Mouse (Mus musculus) hindbrain, embryonic 15.5 days (tissue): ENCODE measurements around the gene Foxd1. TPM values are rescaled to one million over a fixed set of nuclear protein-coding genes. Genes with fewer than 3 reads are reported as not detected.

Experiments
- ATAC-seq: fragments of 200-750 bp; cut with Nextera tagmentation; 2 replicates; pipeline ENCODE4 v1.8.0; 2017; ENCODE audit warnings: low read depth, moderate number of reproducible peaks, moderate TSS enrichment; ENCODE audit not compliant: low FRiP score
- H3K27ac ChIP-seq: fragments of 300-500 bp; sonication (generic); replicated peaks from 2 replicates; pipeline ENCODE4 v1.5.1; 2015; ENCODE audit warnings: mild to moderate bottlenecking, inconsistent platforms
- H3K27me3 ChIP-seq: fragments of 300-500 bp; sonication (generic); 2 replicates; pipeline ENCODE4 v1.6.1; 2015; ENCODE audit warnings: control low read depth, inconsistent platforms
- H3K36me3 ChIP-seq: fragments of 300-500 bp; sonication (generic); 2 replicates; pipeline ENCODE4 v1.6.1; 2015; ENCODE audit warnings: control low read depth, inconsistent platforms
- H3K4me1 ChIP-seq: fragments of 300-500 bp; sonication (generic); replicated peaks from 2 replicates; pipeline ENCODE4 v1.6.1; 2015; ENCODE audit warnings: control low read depth, inconsistent platforms
- H3K4me2 ChIP-seq: fragments of 300-500 bp; sonication (generic); 2 replicates; pipeline ENCODE4 v1.6.1; 2015; ENCODE audit warnings: moderate library complexity, mild to moderate bottlenecking, inconsistent platforms
- H3K4me3 ChIP-seq: fragments of 300-500 bp; sonication (generic); 2 replicates; pipeline ENCODE4 v1.5.1; 2015; ENCODE audit warnings: mild to moderate bottlenecking, inconsistent platforms
- H3K9ac ChIP-seq: fragments of 300-500 bp; sonication (generic); 2 replicates; pipeline ENCODE4 v1.6.1; 2015; ENCODE audit warnings: inconsistent platforms
- H3K9me3 ChIP-seq: fragments of 300-500 bp; sonication (generic); 2 replicates; pipeline ENCODE4 v1.6.1; 2016; ENCODE audit warnings: control low read depth, inconsistent platforms
- WGBS: fragments of 180-500 bp; shearing (Covaris S2); methylation state at CpG from one replicate; pipeline ENCODE4 v1.1.7; 2015; 5-methylcytosine and 5-hydroxymethylcytosine counted together
- polyA plus RNA-seq: library from polyadenylated mRNA; unstranded; fragments of >200 nt; fragmentation: Nextera tagmentation; extraction: Ambion mirVana; gene quantifications from 2 replicates; pipeline ENCODE4 v1.2.1, GENCODE M21; 2015

Foxd1 gene
- polyA plus RNA-seq, 1 experiment from 2014 or later: 1.1 TPM

GRCm38 (mm10) chr13:98369046-98369445 is 15.0 kb downstream of the Foxd1 start:
- Histone ChIP-seq H3K4me2 (no peak overlapping the region), H3K27ac (no peak overlapping the region), H3K36me3 (no peaks in the 10 kb centered on the region), H3K4me1 (peaks cover 8% of the 10 kb centered on the region), H3K9ac (no peak overlapping the region), H3K4me3 (no peak overlapping the region), H3K9me3 (no peaks in the 10 kb centered on the region), H3K27me3 (peaks cover 83% of the 10 kb centered on the region)
- 16% methylated on average over 6 of the region's 6 CpGs for WGBS
- no peak for ATAC-seq

GRCm38 (mm10) chr13:98374560-98374959 is 20.5 kb downstream of the Foxd1 start:
- Histone ChIP-seq H3K9ac (no peak overlapping the region), H3K4me1 (no peaks in the 10 kb centered on the region), H3K27me3 (peaks cover 41% of the 10 kb centered on the region), H3K4me2 (no peak overlapping the region), H3K27ac (no peak overlapping the region), H3K36me3 (no peaks in the 10 kb centered on the region), H3K9me3 (no peaks in the 10 kb centered on the region), H3K4me3 (no peak overlapping the region)
- ATAC-seq: no peak
- 70% methylated on average over 8 of the region's 8 CpGs for WGBS

- no peak overlapping the region for H3K27ac ChIP-seq
- no peak overlapping the region for H3K4me2 ChIP-seq
- no peak overlapping the region for H3K9ac ChIP-seq
- H3K9me3 ChIP-seq: no peaks in the 10 kb centered on the region
- H3K4me1 ChIP-seq: no peaks in the 10 kb centered on the region
- H3K27me3 ChIP-seq: peaks cover 37% of the 10 kb centered on the region
- H3K4me3 ChIP-seq: no peak overlapping the region
- ATAC-seq: no peak
- WGBS: 63% methylated on average over 3 of the region's 3 CpGs
- no peaks in the 10 kb centered on the region for H3K36me3 ChIP-seq
Measured at GRCm38 (mm10) chr13:98374979-98375378, 20.9 kb downstream of the Foxd1 start.

GRCm38 (mm10) chr13:98377746-98378145 is 23.7 kb downstream of the Foxd1 start:
- H3K9me3 ChIP-seq: no peaks in the 10 kb centered on the region
- H3K27me3 ChIP-seq: peaks cover 17% of the 10 kb centered on the region
- no peaks in the 10 kb centered on the region for H3K36me3 ChIP-seq
- H3K4me2 ChIP-seq: no peak overlapping the region
- H3K4me3 ChIP-seq: no peak overlapping the region
- H3K9ac ChIP-seq: no peak overlapping the region
- no peak overlapping the region for H3K27ac ChIP-seq
- no peak for ATAC-seq
- WGBS: 84% methylated on average over 3 of the region's 3 CpGs
- no peaks in the 10 kb centered on the region for H3K4me1 ChIP-seq

- H3K9ac ChIP-seq: no peak overlapping the region
- H3K4me2 ChIP-seq: no peak overlapping the region
- no peak for ATAC-seq
- no peaks in the 10 kb centered on the region for H3K4me1 ChIP-seq
- peaks cover 13% of the 10 kb centered on the region; the same call in 1 of the 2 replicates for H3K27me3 ChIP-seq
- H3K4me3 ChIP-seq: no peak overlapping the region
- H3K36me3 ChIP-seq: no peaks in the 10 kb centered on the region
- H3K9me3 ChIP-seq: no peaks in the 10 kb centered on the region
- H3K27ac ChIP-seq: no peak overlapping the region
- WGBS: 83% methylated on average over 4 of the region's 4 CpGs
Measured at GRCm38 (mm10) chr13:98382751-98383150, 28.7 kb downstream of the Foxd1 start.

- 72% methylated on average over 16 of the region's 16 CpGs for WGBS
- no peak for ATAC-seq
- H3K27me3 ChIP-seq: peaks cover 23% of the 10 kb centered on the region
Measured at GRCm38 (mm10) chr13:98383911-98384498, 30.0 kb downstream of the Foxd1 start.

GRCm38 (mm10) chr13:98385877-98386276 is 31.8 kb downstream of the Foxd1 start:
- H3K9me3 ChIP-seq: no peaks in the 10 kb centered on the region
- no peak overlapping the region for H3K4me2 ChIP-seq
- no peaks in the 10 kb centered on the region for H3K36me3 ChIP-seq
- H3K9ac ChIP-seq: no peak overlapping the region
- 87% methylated on average over 2 of the region's 2 CpGs for WGBS
- peaks cover 7% of the 10 kb centered on the region for H3K4me1 ChIP-seq
- ATAC-seq: no peak
- H3K27me3 ChIP-seq: peaks cover 40% of the 10 kb centered on the region
- no peak overlapping the region for H3K4me3 ChIP-seq
- no peak overlapping the region for H3K27ac ChIP-seq

More at GRCm38 (mm10) chr13:98383911-98384498, 30.0 kb downstream of the Foxd1 start:
- no peak overlapping the region for H3K4me3 ChIP-seq
- H3K9me3 ChIP-seq: no peaks in the 10 kb centered on the region
- no peak overlapping the region for H3K9ac ChIP-seq
- no peaks in the 10 kb centered on the region for H3K36me3 ChIP-seq
- no peak overlapping the region for H3K4me2 ChIP-seq
- H3K27ac ChIP-seq: no peak overlapping the region
- no peaks in the 10 kb centered on the region for H3K4me1 ChIP-seq

GRCm38 (mm10) chr13:98389092-98389491 is 35.0 kb downstream of the Foxd1 start:
- peaks cover 16% of the 10 kb centered on the region for H3K4me1 ChIP-seq
- no peak overlapping the region for H3K4me3 ChIP-seq
- no peaks in the 10 kb centered on the region for H3K36me3 ChIP-seq
- no peaks in the 10 kb centered on the region for H3K9me3 ChIP-seq
- peaks cover 64% of the 10 kb centered on the region for H3K27me3 ChIP-seq
- ATAC-seq: no peak
- WGBS: 56% methylated on average over 1 of the region's 1 CpGs
- H3K9ac ChIP-seq: no peak overlapping the region
- no peak overlapping the region for H3K27ac ChIP-seq
- H3K4me2 ChIP-seq: no peak overlapping the region

GRCm38 (mm10) chr13:98390363-98390762 is 36.3 kb downstream of the Foxd1 start:
- H3K27me3 ChIP-seq: peaks cover 68% of the 10 kb centered on the region
- no peaks in the 10 kb centered on the region for H3K9me3 ChIP-seq
- ATAC-seq: no peak
- no peak overlapping the region for H3K27ac ChIP-seq
- 0 out of 2 replicates have a peak overlapping the region, but pooled peaks have one; percentile 18 for H3K9ac ChIP-seq
- peak overlapping the region; percentile 89 for H3K4me2 ChIP-seq
- peaks cover 16% of the 10 kb centered on the region for H3K4me1 ChIP-seq
- 12% methylated on average over 6 of the region's 6 CpGs for WGBS
- no peaks in the 10 kb centered on the region for H3K36me3 ChIP-seq
- peak overlapping the region; percentile 41 for H3K4me3 ChIP-seq

- H3K9ac ChIP-seq: 0 out of 2 replicates have a peak overlapping the region, but pooled peaks have one; percentile 18
- no peak overlapping the region for H3K27ac ChIP-seq
- no peaks in the 10 kb centered on the region for H3K9me3 ChIP-seq
- peak; percentile 54; the same call in 1 of the 2 replicates for ATAC-seq
- peak overlapping the region; percentile 41 for H3K4me3 ChIP-seq
- WGBS: under 1% methylated on average over 58 of the region's 68 CpGs
- H3K4me1 ChIP-seq: peaks cover 16% of the 10 kb centered on the region
- H3K4me2 ChIP-seq: peak overlapping the region; percentile 89
- peaks cover 70% of the 10 kb centered on the region for H3K27me3 ChIP-seq
- H3K36me3 ChIP-seq: no peaks in the 10 kb centered on the region
Measured at GRCm38 (mm10) chr13:98390771-98391634, 37.0 kb downstream of the Foxd1 start.

- no peak overlapping the region for H3K27ac ChIP-seq
- H3K9ac ChIP-seq: no peak overlapping the region
- peak overlapping the region; percentile 41 for H3K4me3 ChIP-seq
- H3K36me3 ChIP-seq: no peaks in the 10 kb centered on the region
- ATAC-seq: no peak
- no peaks in the 10 kb centered on the region for H3K9me3 ChIP-seq
- H3K4me2 ChIP-seq: peak overlapping the region; percentile 89
- H3K27me3 ChIP-seq: peaks cover 70% of the 10 kb centered on the region
- 5% methylated on average over 4 of the region's 4 CpGs for WGBS
- H3K4me1 ChIP-seq: peaks cover 16% of the 10 kb centered on the region
Measured at GRCm38 (mm10) chr13:98391635-98391990, 37.6 kb downstream of the Foxd1 start.

- 26% methylated on average over 6 of the region's 6 CpGs for WGBS
- H3K27ac ChIP-seq: no peak overlapping the region
- no peak overlapping the region for H3K4me3 ChIP-seq
- peaks cover 16% of the 10 kb centered on the region for H3K4me1 ChIP-seq
- H3K9ac ChIP-seq: no peak overlapping the region
- H3K36me3 ChIP-seq: no peaks in the 10 kb centered on the region
- peaks cover 70% of the 10 kb centered on the region for H3K27me3 ChIP-seq
- no peak for ATAC-seq
- H3K9me3 ChIP-seq: no peaks in the 10 kb centered on the region
- H3K4me2 ChIP-seq: no peak overlapping the region
Measured at GRCm38 (mm10) chr13:98392031-98392430, 38.0 kb downstream of the Foxd1 start.
